Mouse (Mus musculus) cerebellum, adult 8-10 months (tissue): Measurements from ENCODE around the gene Gm10720.
"Not testable (repeated sequence)": the region's sequence is repeated elsewhere in the genome, so short reads cannot be mapped to it uniquely, and the experiment has no call there.

Experiments used
- DNase-seq: peaks from one replicate; pipeline ENCODE4 v3.0.0; 2022

Gene Gm10720

DNA sequence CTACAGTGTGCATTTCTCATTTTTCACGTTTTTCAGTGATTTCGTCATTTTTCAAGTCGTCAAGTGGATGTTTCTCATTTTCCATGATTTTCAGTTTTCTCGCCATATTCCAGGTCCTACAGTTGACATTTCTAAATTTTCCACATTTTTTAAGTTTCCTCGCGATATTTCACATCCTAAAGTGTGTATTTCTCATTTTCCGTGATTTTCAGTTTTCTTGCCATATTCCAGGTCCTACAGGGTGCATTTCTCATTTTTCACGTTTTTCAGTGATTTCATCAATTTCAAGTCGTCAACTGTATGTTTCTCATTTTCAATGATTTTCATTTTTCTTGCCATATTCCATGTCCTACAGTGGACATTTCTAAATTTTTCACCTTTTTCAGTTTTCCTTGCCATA is at the start of gene Gm10720:
TSS of gene Gm10720 (plus strand) at position 301 of the 400 bp plus-strand sequence.
- not testable (repeated sequence) for DNase-seq

DNA sequence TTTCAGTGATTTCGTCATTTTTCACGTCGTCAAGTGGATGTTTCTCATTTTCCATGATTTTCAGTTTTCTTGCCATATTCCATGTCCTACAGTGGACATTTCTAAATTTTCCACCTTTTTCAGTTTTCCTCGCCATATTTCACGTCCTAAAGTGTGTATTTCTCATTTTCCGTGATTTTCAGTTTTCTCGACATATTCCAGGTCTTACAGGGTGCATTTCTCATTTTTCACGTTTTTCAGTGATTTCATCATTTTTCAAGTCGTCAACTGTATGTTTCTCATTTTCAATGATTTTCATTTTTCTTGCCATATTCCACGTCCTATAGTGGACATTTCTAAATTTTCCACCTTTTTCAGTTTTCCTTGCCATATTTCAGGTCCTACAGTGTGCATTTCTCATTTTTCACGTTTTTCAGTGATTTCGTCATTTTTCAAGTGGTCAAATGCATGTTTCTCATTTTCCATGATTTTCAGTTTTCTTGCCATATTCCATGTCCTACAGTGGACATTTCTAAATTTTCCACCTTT is 14.9 kb upstream of the Gm10720 start, which contains the start of gene Gm10722:
TSS of gene Gm10722 (plus strand) at position 478 of the 528 bp plus-strand sequence.
- DNase-seq, result peak; percentile 2

DNA sequence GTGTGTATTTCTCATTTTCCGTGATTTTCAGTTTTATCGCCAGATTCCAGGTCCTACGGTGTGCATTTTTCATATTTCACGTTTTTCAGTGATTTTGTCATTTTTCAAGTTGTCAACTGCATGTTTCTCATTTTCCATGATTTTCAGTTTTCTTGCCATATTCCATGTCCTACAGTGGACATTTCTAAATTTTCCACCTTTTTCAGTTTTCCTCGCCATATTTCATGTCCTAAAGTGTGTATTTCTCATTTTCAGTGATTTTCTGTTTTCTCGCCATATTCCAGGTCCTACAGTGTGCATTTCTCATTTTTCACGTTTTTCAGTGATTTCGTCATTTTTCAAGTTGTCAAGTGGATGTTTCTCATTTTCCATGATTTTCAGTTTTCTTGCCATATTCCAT is 14.4 kb upstream of the Gm10720 start:
- peak; percentile 10 for DNase-seq

DNA sequence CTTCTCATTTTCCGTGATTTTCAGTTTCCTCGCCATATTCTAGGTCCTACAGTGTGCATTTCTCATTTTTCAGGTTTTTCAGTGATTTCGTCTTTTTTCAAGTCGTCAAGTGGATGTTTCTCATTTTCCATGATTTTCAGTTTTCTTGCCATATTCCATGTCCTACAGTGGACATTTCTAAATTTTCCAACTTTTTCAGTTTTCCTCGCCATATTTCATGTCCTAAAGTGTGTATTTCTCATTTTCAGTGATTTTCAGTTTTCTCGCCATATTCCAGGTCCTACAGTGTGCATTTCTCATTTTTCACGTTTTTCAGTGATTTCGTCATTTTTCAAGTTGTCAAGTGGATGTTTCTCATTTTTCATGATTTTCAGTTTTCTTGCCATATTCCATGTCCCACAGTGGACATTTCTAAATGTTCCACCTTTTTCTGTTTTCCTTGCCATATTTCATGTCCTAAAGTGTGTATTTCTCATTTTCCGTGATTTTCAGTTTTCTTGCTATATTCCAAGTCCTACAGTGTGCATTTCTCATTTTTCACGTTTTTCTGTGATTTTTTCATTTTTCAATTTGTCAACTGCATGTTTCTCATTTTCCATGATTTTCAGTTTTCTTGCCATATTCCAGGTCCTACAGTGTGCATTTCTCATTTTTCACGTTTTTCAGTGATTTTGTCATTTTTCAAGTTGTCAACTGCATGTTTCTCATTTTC is 13.3 kb upstream of the Gm10720 start:
- peak; percentile 94 for DNase-seq

DNA sequence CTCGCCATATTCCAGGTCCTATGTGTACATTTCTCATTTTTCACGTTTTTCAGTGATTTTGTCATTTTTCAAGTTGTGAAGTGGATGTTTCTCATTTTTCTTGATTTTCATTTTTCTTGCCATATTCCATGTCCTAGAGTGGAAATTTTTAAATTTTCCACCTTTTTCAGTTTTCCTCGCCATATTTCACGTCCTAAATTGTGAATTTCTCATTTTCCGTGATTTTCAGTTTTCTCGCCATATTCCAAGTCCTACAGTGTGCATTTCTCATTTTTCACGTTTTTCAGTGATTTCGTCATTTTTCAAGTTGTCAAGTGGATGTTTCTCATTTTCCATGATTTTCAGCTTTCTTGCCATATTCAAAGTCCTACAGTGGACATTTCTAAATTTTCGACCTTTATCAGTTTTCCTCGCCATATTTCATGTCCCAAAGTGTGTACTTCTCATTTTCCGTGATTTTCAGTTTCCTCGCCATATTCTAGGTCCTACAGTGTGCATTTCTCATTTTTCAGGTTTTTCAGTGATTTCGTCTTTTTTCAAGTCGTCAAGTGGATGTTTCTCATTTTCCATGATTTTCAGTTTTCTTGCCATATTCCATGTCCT is 12.6 kb upstream of the Gm10720 start, which contains the start of gene Gm11168:
TSS of gene Gm11168 (plus strand) at position 553 of the 603 bp plus-strand sequence.
- DNase-seq, result not testable (repeated sequence)

DNA sequence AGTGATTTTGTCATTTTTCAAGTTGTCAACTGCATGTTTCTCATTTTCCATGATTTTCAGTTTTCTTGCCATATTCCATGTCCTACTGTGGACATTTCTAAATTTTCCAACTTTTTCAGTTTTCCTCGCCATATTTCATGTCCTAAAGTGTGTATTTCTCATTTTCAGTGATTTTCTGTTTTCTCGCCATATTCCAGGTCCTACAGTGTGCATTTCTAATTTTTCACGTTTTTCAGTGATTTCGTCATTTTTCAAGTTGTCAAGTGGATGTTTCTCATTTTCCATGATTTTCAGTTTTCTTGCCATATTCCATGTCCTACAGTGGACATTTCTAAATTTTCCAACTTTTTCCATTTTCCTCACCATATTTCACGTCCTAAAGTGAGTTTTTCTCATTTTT is 9.3 kb upstream of the Gm10720 start:
- DNase-seq, result not testable (repeated sequence)

DNA sequence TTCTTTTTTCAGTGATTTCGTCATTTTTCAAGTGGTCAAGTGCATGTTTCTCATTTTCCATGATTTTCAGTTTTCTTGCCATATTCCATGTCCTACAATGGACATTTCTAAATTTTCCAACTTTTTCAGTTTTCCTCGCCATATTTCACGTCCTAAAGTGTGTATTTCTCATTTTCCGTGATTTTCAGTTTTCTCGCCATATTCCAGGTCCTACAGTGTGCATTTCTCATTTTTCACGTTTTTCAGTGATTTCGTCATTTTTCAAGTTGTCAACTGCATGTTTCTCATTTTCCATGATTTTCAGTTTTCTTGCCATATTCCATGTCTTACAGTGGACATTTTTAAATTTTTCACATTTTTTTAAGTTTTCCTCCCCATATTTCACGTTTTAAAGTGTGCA is 8.8 kb upstream of the Gm10720 start:
- DNase-seq, result peak; percentile 90

DNA sequence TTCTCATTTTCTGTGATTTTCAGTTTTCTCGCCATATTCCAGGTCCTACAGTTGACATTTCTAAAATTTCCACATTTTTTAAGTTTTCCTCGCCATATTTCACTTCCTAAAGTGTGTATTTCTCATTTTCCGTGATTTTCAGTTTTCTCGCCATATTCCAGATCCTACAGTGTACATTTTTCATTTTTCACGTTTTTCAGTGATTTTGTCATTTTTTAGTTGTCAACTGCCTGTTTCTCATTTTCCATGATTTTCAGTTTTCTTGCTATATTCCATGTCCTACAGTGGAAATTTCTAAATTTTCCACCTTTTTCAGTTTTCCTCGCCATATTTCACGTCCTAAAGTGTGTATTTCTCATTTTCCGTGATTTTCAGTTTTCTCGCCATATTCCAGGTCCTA is 8.2 kb upstream of the Gm10720 start:
- DNase-seq, result not testable (repeated sequence)

DNA sequence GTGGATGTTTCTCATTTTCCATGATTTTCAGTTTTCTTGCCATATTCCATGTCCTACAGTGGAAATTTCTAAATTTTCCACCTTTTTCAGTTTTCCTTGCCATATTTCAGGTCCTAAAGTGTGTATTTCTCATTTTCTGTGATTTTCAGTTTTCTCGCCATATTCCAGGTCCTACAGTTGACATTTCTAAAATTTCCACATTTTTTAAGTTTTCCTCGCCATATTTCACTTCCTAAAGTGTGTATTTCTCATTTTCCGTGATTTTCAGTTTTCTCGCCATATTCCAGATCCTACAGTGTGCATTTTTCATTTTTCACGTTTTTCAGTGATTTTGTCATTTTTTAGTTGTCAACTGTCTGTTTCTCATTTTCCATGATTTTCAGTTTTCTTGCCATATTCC is 6.1 kb upstream of the Gm10720 start:
- not testable (repeated sequence) for DNase-seq

DNA sequence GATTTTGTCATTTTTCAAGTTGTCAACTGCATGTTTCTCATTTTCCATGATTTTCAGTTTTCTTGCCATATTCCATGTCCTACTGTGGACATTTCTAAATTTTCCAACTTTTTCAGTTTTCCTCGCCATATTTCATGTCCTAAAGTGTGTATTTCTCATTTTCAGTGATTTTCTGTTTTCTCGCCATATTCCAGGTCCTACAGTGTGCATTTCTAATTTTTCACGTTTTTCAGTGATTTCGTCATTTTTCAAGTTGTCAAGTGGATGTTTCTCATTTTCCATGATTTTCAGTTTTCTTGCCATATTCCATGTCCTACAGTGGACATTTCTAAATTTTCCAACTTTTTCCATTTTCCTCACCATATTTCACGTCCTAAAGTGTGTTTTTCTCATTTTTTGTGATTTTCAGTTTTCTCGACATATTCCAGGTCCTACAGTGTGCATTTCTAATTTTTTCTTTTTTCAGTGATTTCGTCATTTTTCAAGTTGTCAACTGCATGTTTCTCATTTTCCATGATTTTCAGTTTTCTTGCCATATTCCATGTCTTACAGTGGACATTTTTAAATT is 3.3 kb upstream of the Gm10720 start:
- not testable (repeated sequence) for DNase-seq

DNA sequence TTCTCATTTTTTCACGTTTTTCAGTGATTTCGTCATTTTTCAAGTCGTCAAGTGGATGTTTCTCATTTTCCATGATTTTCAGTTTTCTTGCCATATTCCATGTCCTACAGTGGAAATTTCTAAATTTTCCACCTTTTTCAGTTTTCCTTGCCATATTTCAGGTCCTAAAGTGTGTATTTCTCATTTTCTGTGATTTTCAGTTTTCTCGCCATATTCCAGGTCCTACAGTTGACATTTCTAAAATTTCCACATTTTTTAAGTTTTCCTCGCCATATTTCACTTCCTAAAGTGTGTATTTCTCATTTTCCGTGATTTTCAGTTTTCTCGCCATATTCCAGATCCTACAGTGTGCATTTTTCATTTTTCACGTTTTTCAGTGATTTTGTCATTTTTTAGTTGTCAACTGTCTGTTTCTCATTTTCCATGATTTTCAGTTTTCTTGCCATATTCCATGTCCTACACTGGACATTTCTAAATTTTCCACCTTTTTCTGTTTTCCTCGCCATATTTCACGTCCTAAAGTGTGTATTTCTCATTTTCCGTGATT is 2.6 kb upstream of the Gm10720 start, which contains the start of gene Gm10721:
TSS of gene Gm10721 (plus strand) at position 408 of the 547 bp plus-strand sequence.
- DNase-seq, result not testable (repeated sequence)

DNA sequence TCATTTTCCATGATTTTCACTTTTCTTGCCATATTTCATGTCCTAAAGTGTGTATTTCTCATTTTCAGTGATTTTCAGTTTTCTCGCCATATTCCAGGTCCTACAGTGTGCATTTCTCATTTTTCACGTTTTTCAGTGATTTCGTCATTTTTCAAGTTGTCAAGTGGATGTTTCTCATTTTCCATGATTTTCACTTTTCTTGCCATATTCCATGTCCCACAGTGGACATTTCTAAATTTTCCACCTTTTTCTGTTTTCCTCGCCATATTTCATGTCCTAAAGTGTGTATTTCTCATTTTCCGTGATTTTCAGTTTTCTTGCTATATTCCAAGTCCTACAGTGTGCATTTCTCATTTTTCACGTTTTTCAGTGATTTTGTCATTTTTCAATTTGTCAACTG is 442 bp downstream of the Gm10720 start:
- not testable (repeated sequence) for DNase-seq

DNA sequence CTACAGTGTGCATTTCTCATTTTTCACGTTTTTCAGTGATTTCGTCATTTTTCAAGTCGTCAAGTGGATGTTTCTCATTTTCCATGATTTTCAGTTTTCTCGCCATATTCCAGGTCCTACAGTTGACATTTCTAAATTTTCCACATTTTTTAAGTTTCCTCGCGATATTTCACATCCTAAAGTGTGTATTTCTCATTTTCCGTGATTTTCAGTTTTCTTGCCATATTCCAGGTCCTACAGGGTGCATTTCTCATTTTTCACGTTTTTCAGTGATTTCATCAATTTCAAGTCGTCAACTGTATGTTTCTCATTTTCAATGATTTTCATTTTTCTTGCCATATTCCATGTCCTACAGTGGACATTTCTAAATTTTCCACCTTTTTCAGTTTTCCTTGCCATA is 1.7 kb downstream of the Gm10720 start, which contains the start of gene Gm10719:
TSS of gene Gm10719 (plus strand) at position 301 of the 400 bp plus-strand sequence.
- DNase-seq, result not testable (repeated sequence)

DNA sequence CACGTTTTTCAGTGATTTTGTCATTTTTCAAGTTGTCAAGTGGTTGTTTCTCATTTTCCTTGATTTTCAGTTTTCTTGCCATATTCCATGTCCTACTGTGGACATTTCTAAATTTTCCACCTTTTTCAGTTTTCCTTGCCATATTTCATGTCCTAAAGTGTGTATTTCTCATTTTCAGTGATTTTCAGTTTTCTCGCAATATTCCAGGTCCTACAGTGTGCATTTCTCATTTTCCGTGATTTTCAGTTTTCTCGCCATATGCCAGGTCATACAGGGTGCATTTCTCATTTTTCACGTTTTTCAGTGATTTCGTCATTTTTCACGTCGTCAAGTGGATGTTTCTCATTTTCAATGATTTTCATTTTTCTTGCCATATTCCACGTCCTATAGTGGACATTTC is 3.5 kb downstream of the Gm10720 start:
- not testable (repeated sequence) for DNase-seq

DNA sequence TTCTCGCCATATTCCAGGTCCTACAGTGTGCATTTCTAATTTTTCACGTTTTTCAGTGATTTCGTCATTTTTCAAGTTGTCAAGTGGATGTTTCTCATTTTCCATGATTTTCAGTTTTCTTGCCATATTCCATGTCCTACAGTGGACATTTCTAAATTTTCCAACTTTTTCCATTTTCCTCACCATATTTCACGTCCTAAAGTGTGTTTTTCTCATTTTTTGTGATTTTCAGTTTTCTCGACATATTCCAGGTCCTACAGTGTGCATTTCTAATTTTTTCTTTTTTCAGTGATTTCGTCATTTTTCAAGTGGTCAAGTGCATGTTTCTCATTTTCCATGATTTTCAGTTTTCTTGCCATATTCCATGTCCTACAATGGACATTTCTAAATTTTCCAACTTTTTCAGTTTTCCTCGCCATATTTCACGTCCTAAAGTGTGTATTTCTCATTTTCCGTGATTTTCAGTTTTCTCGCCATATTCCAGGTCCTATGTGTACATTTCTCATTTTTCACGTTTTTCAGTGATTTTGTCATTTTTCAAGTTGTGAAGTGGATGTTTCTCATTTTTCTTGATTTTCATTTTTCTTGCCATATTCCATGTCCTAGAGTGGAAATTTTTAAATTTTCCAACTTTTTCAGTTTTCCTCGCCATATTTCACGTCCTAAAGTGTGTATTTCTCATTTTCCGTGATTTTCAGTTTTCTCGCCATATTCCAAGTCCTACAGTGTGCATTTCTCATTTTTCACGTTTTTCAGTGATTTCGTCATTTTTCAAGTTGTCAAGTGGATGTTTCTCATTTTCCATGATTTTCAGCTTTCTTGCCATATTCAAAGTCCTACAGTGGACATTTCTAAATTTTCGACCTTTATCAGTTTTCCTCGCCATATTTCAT is 4.6 kb downstream of the Gm10720 start:
- peak; percentile 7 for DNase-seq

DNA sequence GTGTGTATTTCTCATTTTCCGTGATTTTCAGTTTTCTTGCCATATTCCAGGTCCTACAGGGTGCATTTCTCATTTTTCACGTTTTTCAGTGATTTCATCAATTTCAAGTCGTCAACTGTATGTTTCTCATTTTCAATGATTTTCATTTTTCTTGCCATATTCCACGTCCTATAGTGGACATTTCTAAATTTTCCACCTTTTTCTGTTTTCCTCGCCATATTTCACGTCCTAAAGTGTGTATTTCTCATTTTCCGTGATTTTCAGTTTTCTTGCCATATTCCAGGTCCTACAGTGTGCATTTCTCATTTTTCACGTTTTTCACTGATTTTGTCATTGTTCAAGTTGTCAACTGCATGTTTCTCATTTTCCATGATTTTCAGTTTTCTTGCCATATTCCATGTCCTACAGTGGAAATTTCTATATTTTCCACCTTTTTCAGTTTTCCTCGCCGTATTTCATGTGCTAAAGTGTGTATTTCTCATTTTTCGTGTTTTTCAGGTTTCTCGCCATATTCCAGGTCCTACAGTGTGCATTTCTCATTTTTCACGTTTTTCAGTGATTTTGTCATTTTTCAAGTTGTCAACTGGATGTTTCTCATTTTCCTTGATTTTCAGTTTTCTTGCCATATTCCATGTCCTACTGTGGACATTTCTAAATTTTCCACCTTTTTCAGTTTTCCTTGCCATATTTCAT is 7.0 kb downstream of the Gm10720 start:
- peak; percentile 57 for DNase-seq

DNA sequence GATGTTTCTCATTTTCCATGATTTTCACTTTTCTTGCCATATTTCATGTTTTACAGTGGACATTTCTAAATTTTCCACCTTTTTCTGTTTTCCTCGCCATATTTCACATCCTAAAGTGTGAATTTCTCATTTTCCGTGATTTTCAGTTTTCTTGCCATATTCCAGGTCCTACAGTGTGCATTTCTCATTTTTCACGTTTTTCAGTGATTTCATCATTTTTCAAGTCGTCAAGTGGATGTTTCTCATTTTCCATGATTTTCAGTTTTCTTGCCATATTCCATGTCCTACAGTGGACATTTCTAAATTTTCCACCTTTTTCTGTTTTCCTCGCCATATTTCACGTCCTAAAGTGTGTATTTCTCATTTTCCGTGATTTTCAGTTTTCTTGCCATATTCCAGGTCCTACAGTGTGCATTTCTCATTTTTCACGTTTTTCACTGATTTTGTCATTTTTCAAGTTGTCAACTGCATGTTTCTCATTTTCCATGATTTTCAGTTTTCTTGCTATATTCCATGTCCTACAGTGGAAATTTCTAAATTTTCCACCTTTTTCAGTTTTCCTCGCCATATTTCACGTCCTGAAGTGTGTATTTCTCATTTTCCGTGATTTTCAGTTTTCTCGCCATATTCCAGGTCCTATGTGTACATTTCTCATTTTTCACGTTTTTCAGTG is 8.0 kb downstream of the Gm10720 start, which contains the start of gene Gm10718:
TSS of gene Gm10718 (plus strand) at position 236 of the 673 bp plus-strand sequence.
- DNase-seq, result peak; percentile 19

DNA sequence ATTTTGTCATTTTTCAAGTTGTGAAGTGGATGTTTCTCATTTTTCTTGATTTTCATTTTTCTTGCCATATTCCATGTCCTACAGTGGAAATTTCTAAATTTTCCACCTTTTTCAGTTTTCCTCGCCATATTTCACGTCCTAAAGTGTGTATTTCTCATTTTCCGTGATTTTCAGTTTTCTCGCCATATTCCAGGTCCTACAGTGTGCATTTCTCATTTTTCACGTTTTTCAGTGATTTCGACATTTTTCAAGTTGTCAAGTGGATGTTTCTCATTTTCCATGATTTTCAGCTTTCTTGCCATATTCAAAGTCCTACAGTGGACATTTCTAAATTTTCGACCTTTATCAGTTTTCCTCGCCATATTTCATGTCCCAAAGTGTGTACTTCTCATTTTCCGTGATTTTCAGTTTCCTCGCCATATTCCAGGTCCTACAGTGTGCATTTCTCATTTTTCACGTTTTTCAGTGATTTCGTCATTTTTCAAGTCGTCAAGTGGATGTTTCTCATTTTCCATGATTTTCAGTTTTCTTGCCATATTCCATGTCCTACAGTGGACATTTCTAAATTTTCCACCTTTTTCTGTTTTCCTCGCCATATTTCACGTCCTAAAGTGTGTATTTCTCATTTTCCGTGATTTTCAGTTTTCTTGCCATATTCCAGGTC is 8.7 kb downstream of the Gm10720 start:
- DNase-seq, result peak; percentile 95

DNA sequence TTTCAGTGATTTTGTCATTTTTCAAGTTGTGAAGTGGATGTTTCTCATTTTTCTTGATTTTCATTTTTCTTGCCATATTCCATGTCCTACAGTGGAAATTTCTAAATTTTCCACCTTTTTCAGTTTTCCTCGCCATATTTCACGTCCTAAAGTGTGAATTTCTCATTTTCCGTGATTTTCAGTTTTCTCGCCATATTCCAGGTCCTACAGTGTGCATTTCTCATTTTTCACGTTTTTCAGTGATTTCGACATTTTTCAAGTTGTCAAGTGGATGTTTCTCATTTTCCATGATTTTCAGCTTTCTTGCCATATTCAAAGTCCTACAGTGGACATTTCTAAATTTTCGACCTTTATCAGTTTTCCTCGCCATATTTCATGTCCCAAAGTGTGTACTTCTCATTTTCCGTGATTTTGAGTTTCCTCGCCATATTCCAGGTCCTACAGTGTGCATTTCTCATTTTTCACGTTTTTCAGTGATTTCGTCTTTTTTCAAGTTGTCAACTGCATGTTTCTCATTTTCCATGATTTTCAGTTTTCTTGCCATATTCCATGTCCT is 9.5 kb downstream of the Gm10720 start, which contains the start of gene Gm10717:
TSS of gene Gm10717 (plus strand) at position 506 of the 556 bp plus-strand sequence.
- peak; percentile 3 for DNase-seq

DNA sequence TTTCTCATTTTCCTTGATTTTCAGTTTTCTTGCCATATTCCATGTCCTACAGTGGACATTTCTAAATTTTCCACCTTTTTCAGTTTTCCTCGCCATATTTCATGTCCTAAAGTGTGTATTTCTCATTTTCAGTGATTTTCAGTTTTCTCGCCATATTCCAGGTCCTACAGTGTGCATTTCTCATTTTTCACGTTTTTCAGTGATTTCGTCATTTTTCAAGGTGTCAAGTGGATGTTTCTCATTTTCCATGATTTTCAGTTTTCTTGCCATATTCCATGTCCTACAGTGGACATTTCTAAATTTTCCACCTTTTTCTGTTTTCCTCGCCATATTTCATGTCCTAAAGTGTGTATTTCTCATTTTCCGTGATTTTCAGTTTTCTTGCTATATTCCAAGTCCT is 10.2 kb downstream of the Gm10720 start:
- DNase-seq, result peak; percentile 33
